ENCODE assay signal across 8 mouse cellular contexts in genomic region chr13:93498211-93499166, GRCm38 (mm10). TPM values are rescaled to one million over a fixed set of nuclear protein-coding genes. Genes with fewer than 3 reads are reported as not detected.
A peak's percentile ranks its signal among the peaks of the same experiment; 100 is the strongest.
DNase-seq lines count a peak whose midpoint lies in the region; ATAC-seq and TF ChIP-seq lines count a peak whose summit lies in the region.

No protein-coding gene starts in this region.

- no peaks in the 10 kb centered on the region for H3K27me3 ChIP-seq in intestine, postnatal 0 days (replicated peaks; ENCODE audit: control insufficient read depth, insufficient read depth, low read length)
- H3K27me3 ChIP-seq in midbrain, postnatal 0 days (ENCODE audit: insufficient read depth, low read length), result no peaks in the 10 kb centered on the region

- peak overlapping the region; percentile 96 for H3K4me2 ChIP-seq in intestine, postnatal 0 days (replicated peaks; ENCODE audit: low read depth)
- H3K4me2 ChIP-seq in midbrain, postnatal 0 days (ENCODE audit: low read depth, low read length, poor library complexity, severe bottlenecking), result peak overlapping the region; percentile 81

- no peaks in the 10 kb centered on the region for H3K9me3 ChIP-seq in intestine, postnatal 0 days (ENCODE audit: control insufficient read depth)
- no peaks in the 10 kb centered on the region for H3K9me3 ChIP-seq in midbrain, postnatal 0 days (ENCODE audit: low read length)

- peak overlapping the region; percentile 93 for H3K9ac ChIP-seq in intestine, postnatal 0 days (ENCODE audit: low read depth, low read length)
- H3K9ac ChIP-seq in midbrain, postnatal 0 days (replicated peaks; ENCODE audit: low read length, poor library complexity, severe bottlenecking), result peak overlapping the region; percentile 92

- under 1% methylated on average over 93 of the region's 94 CpGs for WGBS in intestine, postnatal 0 days
- WGBS in midbrain, postnatal 0 days, result under 1% methylated on average over 69 of the region's 94 CpGs

- H3K36me3 ChIP-seq in intestine, postnatal 0 days (ENCODE audit: control insufficient read depth, insufficient read depth), result no peaks in the 10 kb centered on the region
- no peaks in the 10 kb centered on the region for H3K36me3 ChIP-seq in midbrain, postnatal 0 days (ENCODE audit: insufficient read depth, low read length)

- H3K4me1 ChIP-seq in intestine, postnatal 0 days (replicated peaks; ENCODE audit: control insufficient read depth, insufficient read depth, low read length), result no peaks in the 10 kb centered on the region
- H3K4me1 ChIP-seq in midbrain, postnatal 0 days (ENCODE audit: insufficient read depth, low read length), result peaks cover 8% of the 10 kb centered on the region

- DNase-seq in 3134 (ENCODE audit: extremely low read depth, insufficient read length, low spot score) (peak; percentile 69), liver (peak; percentile 70)
- peak; percentile 73 for DNase-seq in adrenal gland, adult 2 months
- DNase-seq in embryo, embryonic 9.5 days (ENCODE audit: extremely low spot score), result peak; percentile 62
- DNase-seq in midbrain, postnatal 0 days (ENCODE audit: low spot score), result peak; percentile 12
- peak; percentile 64 to 80 for DNase-seq in spleen, postnatal 10 days (ENCODE audit: low spot score in 2 of 2)

- peak overlapping the region; percentile 99 for H3K27ac ChIP-seq in intestine, postnatal 0 days (ENCODE audit: low read depth, low read length)
- H3K27ac ChIP-seq in midbrain, postnatal 0 days (ENCODE audit: low read depth, low read length), result peak overlapping the region; percentile 92

- ATAC-seq in granulocyte monocyte progenitor cell, adult 5-6 weeks (replicated peaks; ENCODE audit: poor library complexity, severe bottlenecking), result peak; percentile 21
- peak; percentile 41 for ATAC-seq in intestine, postnatal 0 days
- ATAC-seq in midbrain, postnatal 0 days (ENCODE audit: low FRiP score), result peak; percentile 53

- no peak for TF ChIP-seq CTCF in intestine, postnatal 0 days (IDR thresholded peaks at IDR 0.05; ENCODE audit: low read depth)
- no peak for TF ChIP-seq CTCF in midbrain, postnatal 0 days (IDR thresholded peaks at IDR 0.05)

- peak overlapping the region; percentile 89 for H3K4me3 ChIP-seq in intestine, postnatal 0 days (ENCODE audit: low read depth, low read length)
- H3K4me3 ChIP-seq in midbrain, postnatal 0 days (ENCODE audit: low read depth, low read length), result peak overlapping the region; percentile 99

RNA-seq across cellular contexts. Expression of gene Jmy, which starts 1.1 kb away (rescaled TPM):
- 10 to 100 TPM; 42.7 to 48.6 TPM for total RNA-seq in adrenal gland, adult 2 months (2021)
- 24.9 and 30.3 TPM in 2 replicates for polyA plus RNA-seq in adrenal gland, adult 2 months (2012; rRNA removed)
- total RNA-seq in granulocyte monocyte progenitor cell, adult 5-6 weeks (2014; fragmentation: Nextera tagmentation), result 6.5 and 8.6 TPM in 2 replicates
- total RNA-seq in granulocyte monocyte progenitor cell, adult 5-6 weeks (2017), result 5.8 and 6.4 TPM in 2 replicates
- 3.3 and 3.8 TPM in 2 replicates for polyA plus RNA-seq in intestine, postnatal 0 days (2015; fragmentation: Nextera tagmentation; extraction: Ambion mirVana)
- 22.0 and 23.8 TPM in 2 replicates for total RNA-seq in midbrain, postnatal 0 days (2014; rRNA removed)
- polyA plus RNA-seq in midbrain, postnatal 0 days (2015; fragmentation: Nextera tagmentation; extraction: Ambion mirVana), result 5.0 and 7.8 TPM in 2 replicates

Comparison
In these comparisons a context has a peak if more than half of its experiments do, and no peak if none do; other contexts are left out.
1. Peak in every context shown above with its lines: DNase-seq, ATAC-seq, H3K4me3 ChIP-seq and H3K27ac ChIP-seq.
2. DNase-seq: peak in every context shown above with its lines; median percentile 73 in adrenal gland, adult 2 months; 72 in spleen, postnatal 10 days; 70 in liver; 69 in 3134; 62 in embryo, embryonic 9.5 days; 12 in midbrain, postnatal 0 days.